Mouse (Mus musculus) cerebellum, postnatal 14 days (tissue): ENCODE measurements around the gene Gm45521.
"Not testable (repeated sequence)": the region's sequence is repeated elsewhere in the genome, so short reads cannot be mapped to it uniquely, and the experiment has no call there.

Source experiments
- DNase-seq, 2 experiments: peaks; one replicate each; pipeline ENCODE4 v3.0.0; 2021; ENCODE audit warnings: mixed read lengths in 2 of 2

The Gm45521 gene

DNA sequence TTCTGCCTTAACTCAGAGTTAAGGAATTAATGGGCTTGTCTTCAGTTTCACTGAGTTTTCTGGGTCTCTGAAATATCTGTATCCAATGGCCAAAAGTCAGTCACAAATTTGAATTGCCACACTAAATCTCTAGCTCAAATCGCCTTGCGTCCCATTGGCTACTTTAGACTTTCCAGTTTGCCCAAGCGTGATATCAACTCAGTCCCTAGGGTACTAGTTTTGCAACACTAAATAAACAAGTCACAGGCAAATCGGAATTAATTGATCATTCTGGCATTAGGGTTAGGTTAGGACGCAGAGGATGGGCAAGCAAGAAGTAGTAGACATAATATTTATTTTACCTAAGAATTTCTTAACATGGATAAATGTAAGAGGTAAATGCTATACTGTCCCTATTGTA, 43.2 kb downstream of the Gm45521 start:
- no peak for DNase-seq

DNA sequence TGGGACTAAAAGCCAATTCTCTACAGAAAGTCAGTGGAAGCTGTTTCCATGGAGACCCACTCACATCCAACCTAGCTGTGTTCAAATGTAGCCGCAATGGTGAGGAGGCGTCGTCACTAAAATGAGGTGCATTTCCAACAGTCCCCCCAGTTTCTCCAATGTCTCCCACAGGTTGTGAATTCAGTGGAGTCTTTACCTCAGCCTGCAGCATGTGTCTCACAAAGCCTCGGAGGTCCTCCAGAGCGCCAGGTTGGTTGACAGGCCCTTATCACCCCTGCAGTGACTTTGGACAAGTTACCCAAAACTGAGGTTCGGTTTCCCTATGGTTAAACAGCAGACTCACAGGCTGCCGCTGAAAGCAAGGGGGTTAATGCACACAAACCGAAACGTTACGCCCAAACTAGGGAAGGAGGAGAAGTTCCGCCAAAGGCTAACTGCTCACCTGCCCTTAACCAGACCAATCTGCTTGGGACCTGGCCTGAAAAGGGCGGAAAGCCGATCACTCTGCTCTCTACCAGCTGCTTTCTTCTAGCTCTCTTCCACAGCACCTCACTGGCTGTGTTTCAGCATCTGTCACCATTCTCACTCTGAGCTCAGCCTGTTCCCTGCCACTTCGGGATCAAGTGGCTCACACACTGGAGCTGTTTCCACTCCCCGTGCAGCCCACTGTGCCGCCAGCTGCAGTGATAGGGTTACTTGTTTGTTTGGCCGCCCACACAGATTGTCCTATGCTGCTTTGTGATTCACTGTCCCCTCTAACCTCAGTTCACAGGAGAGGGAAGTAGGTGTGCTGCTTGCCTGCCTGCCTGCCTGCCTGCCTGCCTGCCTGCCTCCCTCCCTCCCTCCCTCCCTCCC, 44.0 kb downstream of the Gm45521 start:
- no peak for DNase-seq

DNA sequence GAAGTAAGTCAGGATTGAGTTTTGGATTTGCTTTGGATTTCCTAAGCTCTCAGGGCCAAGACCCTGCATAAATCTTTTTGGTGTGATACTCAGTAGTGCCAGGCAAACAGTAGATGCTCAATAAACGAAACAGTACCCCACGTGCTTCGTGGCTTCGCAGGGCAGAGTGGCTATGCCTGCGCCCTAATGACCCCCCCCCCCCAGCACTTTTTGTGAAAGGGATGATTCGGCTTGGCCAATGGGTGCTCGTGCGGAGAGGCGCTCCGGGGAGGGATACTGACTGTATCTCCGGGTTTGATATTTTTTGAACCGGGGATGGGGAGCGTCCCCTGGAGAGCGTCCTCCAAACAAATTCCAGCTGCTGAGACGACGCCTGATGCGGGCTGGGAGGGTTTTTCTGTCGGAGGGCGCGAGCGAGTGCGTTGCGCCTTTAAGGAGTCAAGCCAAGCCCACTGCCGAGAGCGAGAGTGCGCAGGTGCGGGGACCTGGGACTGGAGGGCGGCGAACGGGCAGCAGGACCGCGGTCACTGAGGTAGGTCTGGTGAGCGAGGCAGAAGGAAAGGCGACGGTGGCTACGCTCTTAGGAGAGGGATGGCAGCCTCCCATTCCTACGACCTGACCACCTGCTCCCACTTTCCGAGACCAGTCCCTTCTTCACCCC, 45.5 kb downstream of the Gm45521 start, which contains the start of gene Abhd6:
TSS of gene Abhd6 (plus strand) at position 471 of the 661 bp plus-strand sequence.
- peak; percentile 93 to 95 for DNase-seq

DNA sequence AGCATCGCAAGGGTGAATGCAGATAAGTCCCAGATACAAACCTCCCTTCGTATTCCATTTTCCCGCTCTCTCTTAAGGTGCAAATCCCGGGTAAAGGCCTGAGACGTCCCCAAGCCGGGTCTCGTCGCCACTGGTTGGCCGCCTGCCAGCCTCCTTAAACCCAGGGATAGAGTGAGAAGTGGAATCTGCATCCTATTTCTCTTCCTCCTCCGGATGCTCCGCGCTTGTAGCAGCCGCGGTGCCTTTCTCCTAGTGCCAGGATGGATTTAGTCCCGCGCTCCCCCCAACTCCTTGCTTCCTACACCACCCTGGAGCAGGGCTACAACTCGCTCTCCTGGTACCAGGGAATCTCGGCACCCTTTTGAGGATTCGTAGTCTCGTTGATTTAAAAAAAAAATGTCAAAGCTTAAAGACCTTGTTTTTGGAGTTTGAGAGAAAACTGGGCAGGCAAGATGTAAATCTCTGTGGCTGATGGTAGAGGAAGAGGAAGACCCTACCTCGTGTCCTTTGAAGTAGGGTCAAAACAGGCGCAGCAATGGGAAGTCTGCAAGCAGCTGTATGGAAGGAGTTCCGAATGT, 46.1 kb downstream of the Gm45521 start:
- DNase-seq, result peak; percentile 79 to 85

DNA sequence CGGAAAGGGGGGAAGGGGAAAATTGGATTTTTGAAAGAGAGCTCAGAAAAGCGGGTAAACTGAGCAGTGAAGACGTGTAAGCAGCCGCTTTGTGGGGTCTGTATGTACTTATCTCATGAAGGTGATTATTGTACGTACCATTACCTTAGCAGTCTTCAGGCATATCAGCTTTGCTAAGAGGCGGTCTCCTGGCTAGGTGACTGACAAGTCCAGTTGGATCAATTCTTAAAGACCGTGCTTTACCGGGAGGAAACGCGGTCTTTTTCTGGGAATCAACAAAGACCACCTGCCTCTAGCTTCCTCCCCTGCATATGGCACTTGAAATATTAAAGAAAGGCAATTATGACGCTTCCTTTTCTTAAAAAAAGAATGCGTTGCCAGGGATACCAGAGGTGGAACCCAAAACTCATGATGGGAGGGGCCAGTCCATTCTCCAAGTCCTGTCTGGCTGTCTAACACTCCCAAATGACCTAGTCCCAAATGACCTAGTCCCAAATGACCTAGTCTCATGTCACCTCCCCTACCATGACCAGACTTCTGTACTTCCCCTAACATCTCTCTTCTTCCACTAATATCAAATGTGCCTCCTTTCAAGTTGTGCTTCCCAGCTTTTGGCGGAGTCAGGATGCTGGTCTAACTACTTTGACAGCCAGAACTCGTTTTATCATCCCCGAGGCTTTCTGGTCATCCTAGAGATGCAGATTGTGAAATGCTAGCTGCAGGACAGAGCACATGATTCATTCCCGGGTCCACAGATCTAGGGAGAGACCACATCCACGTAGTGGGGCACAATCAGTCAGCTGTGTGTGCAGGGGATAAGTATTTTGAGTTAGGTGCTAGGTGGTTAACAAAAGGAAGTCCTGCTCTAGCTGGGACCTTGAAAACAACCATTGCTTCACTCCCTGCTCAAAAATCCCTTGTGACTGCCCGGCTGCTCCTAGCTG, 46.9 kb downstream of the Gm45521 start:
- no peak for DNase-seq

DNA sequence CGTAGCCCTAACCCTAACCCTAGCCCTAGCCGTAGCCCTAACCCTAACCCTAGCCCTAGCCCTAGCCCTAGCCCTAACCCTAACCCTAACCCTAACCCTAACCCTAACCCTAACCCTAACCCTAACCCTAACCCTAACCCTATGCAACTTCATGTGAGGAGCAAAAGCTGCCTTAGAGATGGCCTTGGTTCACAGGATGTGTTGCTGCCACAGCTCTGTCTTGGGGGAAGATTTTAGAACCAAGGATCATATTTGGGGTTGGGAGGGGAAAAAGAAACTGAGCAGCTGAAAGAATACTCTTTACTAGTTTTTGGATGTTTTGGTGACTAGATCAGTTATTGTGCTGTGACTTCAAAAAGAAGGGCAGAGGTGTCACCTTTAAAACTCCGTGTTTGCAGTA, 49.0 kb downstream of the Gm45521 start:
- not testable (repeated sequence) for DNase-seq

DNA sequence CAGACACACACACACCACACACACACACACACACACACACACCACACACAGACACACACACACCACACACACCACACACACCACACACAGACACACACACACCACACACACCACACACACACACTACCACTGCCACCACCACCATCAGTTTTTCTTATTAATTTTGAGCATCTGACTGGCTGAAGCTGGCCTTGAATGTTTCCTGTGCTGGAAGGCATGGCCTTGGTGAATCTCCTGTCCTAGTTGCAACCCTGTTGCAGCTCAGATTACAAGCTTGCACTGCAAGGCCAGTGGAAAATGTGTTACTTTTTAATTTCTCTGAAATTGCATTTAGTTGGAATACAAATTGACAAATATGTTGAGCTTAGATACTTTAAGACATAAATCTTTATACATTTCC, 50.0 kb downstream of the Gm45521 start:
- DNase-seq, result no peak

DNA sequence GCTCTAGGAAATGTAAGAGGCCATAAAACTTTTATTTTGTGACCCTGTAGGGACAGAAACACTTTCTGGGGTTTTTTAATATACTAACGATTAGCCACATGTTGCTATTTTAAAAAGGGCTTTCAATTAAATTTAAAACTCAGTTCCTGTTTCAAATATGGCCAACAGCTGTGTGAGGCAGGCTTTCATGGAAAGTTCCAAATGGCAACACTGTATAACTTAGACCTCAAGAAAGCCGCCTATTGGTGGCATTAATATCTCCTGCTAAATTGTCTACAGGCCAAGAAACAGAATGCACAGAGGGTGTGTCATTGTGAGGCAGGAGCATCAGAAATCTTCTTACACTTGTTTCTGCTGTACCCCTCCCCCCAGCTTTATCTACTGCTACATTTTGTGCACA, 50.4 kb downstream of the Gm45521 start:
- DNase-seq, result no peak

DNA sequence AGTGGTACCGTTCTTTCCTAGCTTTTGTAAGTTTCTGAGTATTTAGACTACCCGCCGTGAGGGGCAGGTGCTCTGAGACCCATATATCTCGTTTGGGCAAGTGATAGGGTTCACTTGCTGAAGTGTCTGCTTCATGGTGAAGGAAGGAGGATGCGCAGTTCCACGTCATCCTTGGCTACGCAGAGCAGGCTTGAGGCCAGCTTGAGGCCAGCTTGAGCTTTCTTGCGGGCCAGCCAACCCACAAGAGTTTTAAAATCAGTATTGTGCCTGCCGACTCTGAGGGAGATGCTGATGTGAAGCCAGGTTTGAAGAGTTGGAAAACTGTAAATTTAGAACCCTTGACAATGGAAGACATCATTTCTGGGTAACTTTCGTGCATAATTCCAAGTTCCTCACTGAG, 50.8 kb downstream of the Gm45521 start:
- DNase-seq, result peak; percentile 50 to 58
